In the genomic region with DNA sequence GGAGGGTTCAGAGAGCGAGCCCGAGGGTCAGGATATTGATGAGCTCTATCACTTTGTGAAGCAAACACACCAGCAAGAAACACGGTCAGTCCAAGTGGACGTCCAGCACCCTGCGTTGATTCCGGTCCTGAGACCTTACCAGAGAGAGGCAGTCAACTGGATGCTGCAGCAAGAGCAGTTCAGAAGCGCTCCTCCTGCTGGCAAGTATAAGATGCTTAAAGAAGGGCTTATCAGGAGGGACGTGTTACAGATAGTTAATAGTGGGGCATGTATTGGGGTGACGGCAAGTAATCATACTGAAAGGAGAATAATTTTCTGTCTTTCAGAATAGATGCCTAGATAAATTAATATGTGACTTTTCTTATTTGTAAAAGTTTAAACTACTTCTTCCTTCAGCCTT, we compare ENCODE assay signal across 18 mouse cellular contexts. TPM values are rescaled to one million over a fixed set of nuclear protein-coding genes. Genes with fewer than 3 reads are reported as not detected.
DNase-seq lines count a peak whose midpoint lies in the region; ATAC-seq and TF ChIP-seq lines count a peak whose summit lies in the region.
"Had no signal": no experiment of that assay in that cellular context is flagged by ENCODE, and none has a peak within 500 bp of the region (broad histone marks: within the 10 kb centered on the region; RNA-seq: fewer than 3 reads in every experiment).

No protein-coding gene starts in this region.

- peaks cover 27% of the 10 kb centered on the region for H3K36me3 ChIP-seq in intestine, postnatal 0 days (ENCODE audit: control insufficient read depth, insufficient read depth)
- peaks cover 6% of the 10 kb centered on the region; the same call in 1 of the 2 replicates for H3K36me3 ChIP-seq in intestine, embryonic 15.5 days
- peaks cover 24% of the 10 kb centered on the region for H3K36me3 ChIP-seq in midbrain, postnatal 0 days (ENCODE audit: insufficient read depth, low read length)
- peaks cover 96% of the 10 kb centered on the region for H3K36me3 ChIP-seq in midbrain, embryonic 10.5 days

- H3K4me3 ChIP-seq in intestine, postnatal 0 days (ENCODE audit: low read depth, low read length), result no peak overlapping the region
- no peak overlapping the region for H3K4me3 ChIP-seq in intestine, embryonic 15.5 days (replicated peaks)
- H3K4me3 ChIP-seq in midbrain, postnatal 0 days (ENCODE audit: low read depth, low read length), result no peak overlapping the region
- no peak overlapping the region for H3K4me3 ChIP-seq in midbrain, embryonic 10.5 days
- H3K4me3 ChIP-seq: embryonic facial prominence, embryonic 12.5 days; heart, embryonic 12.5 days; liver, embryonic 13.5 days had no signal

- no peak overlapping the region for H3K4me2 ChIP-seq in intestine, postnatal 0 days (replicated peaks; ENCODE audit: low read depth)
- H3K4me2 ChIP-seq in intestine, embryonic 15.5 days (replicated peaks), result no peak overlapping the region
- no peak overlapping the region for H3K4me2 ChIP-seq in midbrain, postnatal 0 days (ENCODE audit: low read depth, low read length, poor library complexity, severe bottlenecking)
- H3K4me2 ChIP-seq: embryonic facial prominence, embryonic 12.5 days; heart, embryonic 12.5 days; liver, embryonic 13.5 days had no signal

- no peak for ATAC-seq in intestine, postnatal 0 days
- no peak for ATAC-seq in intestine, embryonic 15.5 days
- ATAC-seq in midbrain, postnatal 0 days (ENCODE audit: low FRiP score), result no peak
- ATAC-seq in erythroblast, adult 5-6 weeks (replicated peaks; ENCODE audit: low FRiP score, poor library complexity, severe bottlenecking), result 0 out of 2 replicates have a peak, but pooled peaks have one; percentile 30

- H3K27ac ChIP-seq in intestine, postnatal 0 days (ENCODE audit: low read depth, low read length), result no peak overlapping the region
- no peak overlapping the region for H3K27ac ChIP-seq in intestine, embryonic 15.5 days
- H3K27ac ChIP-seq in midbrain, postnatal 0 days (ENCODE audit: low read depth, low read length), result no peak overlapping the region
- no peak overlapping the region for H3K27ac ChIP-seq in midbrain, embryonic 10.5 days (replicated peaks)
- H3K27ac ChIP-seq: embryonic facial prominence, embryonic 12.5 days; liver, embryonic 13.5 days had no signal

- DNase-seq in midbrain, postnatal 0 days (ENCODE audit: low spot score), result no peak
- DNase-seq in midbrain, embryonic 10.5 days (ENCODE audit: low spot score), result no peak
- DNase-seq in left cerebral cortex, adult 18-20 months (ENCODE audit: low spot score in 2 of 2), result no peak
- no peak for DNase-seq in gastrocnemius, postnatal 10 days
- DNase-seq: cerebellum, adult 8-10 months; heart, adult 11 months; heart, postnatal 36 days; kidney, adult 9 months; kidney, postnatal 36 days; liver, embryonic 13.5 days; lung, postnatal 10 days; right cerebral cortex, postnatal 25 days; thymus, adult 2 months had no signal

- no peaks in the 10 kb centered on the region for H3K9me3 ChIP-seq in intestine, postnatal 0 days (ENCODE audit: control insufficient read depth)
- no peaks in the 10 kb centered on the region for H3K9me3 ChIP-seq in intestine, embryonic 15.5 days
- no peaks in the 10 kb centered on the region for H3K9me3 ChIP-seq in midbrain, postnatal 0 days (ENCODE audit: low read length)
- no peaks in the 10 kb centered on the region for H3K9me3 ChIP-seq in midbrain, embryonic 10.5 days (replicated peaks)
- H3K9me3 ChIP-seq: embryonic facial prominence, embryonic 12.5 days; heart, embryonic 12.5 days; liver, embryonic 13.5 days had no signal

- H3K27me3 ChIP-seq in intestine, postnatal 0 days (replicated peaks; ENCODE audit: control insufficient read depth, insufficient read depth, low read length), result no peaks in the 10 kb centered on the region
- H3K27me3 ChIP-seq in intestine, embryonic 15.5 days (replicated peaks), result no peaks in the 10 kb centered on the region
- H3K27me3 ChIP-seq in midbrain, postnatal 0 days (ENCODE audit: insufficient read depth, low read length), result no peaks in the 10 kb centered on the region
- no peaks in the 10 kb centered on the region for H3K27me3 ChIP-seq in midbrain, embryonic 10.5 days (ENCODE audit: low read depth, poor library complexity, severe bottlenecking)
- H3K27me3 ChIP-seq: embryonic facial prominence, embryonic 12.5 days; heart, embryonic 12.5 days; liver, embryonic 13.5 days had no signal

- WGBS in intestine, postnatal 0 days, result 83% methylated on average over 9 of the region's 9 CpGs
- WGBS in intestine, embryonic 15.5 days, result 83% methylated on average over 9 of the region's 9 CpGs
- 82% methylated on average over 9 of the region's 9 CpGs for WGBS in midbrain, postnatal 0 days
- 89% methylated on average over 9 of the region's 9 CpGs for WGBS in midbrain, embryonic 10.5 days

- peak; percentile 37 for TF ChIP-seq CTCF in intestine, postnatal 0 days (IDR thresholded peaks at IDR 0.05; ENCODE audit: low read depth)
- peak; percentile 49 for TF ChIP-seq CTCF in midbrain, postnatal 0 days (IDR thresholded peaks at IDR 0.05)

- no peak overlapping the region for H3K9ac ChIP-seq in intestine, postnatal 0 days (ENCODE audit: low read depth, low read length)
- no peak overlapping the region for H3K9ac ChIP-seq in intestine, embryonic 15.5 days
- H3K9ac ChIP-seq in midbrain, postnatal 0 days (replicated peaks; ENCODE audit: low read length, poor library complexity, severe bottlenecking), result no peak overlapping the region
- H3K9ac ChIP-seq: embryonic facial prominence, embryonic 12.5 days; heart, embryonic 12.5 days; liver, embryonic 13.5 days had no signal

- H3K4me1 ChIP-seq in intestine, postnatal 0 days (replicated peaks; ENCODE audit: control insufficient read depth, insufficient read depth, low read length), result no peaks in the 10 kb centered on the region
- H3K4me1 ChIP-seq in intestine, embryonic 15.5 days (replicated peaks), result no peaks in the 10 kb centered on the region
- 0 out of 2 replicates have a peak, but pooled peaks cover 3% of the 10 kb centered on the region for H3K4me1 ChIP-seq in midbrain, postnatal 0 days (ENCODE audit: insufficient read depth, low read length)
- H3K4me1 ChIP-seq in midbrain, embryonic 10.5 days, result no peaks in the 10 kb centered on the region; the same call in 1 of the 2 replicates
- H3K4me1 ChIP-seq: heart, embryonic 12.5 days had no signal

RNA-seq across cellular contexts. Expression of a gene that starts 7.8 kb away (rescaled TPM):
- 4.4 and 4.9 TPM in 2 replicates for polyA plus RNA-seq in intestine, postnatal 0 days (2015; fragmentation: Nextera tagmentation; extraction: Ambion mirVana)
- 12.3 and 12.6 TPM in 2 replicates for polyA plus RNA-seq in intestine, embryonic 15.5 days (2015; fragmentation: Nextera tagmentation; extraction: Ambion mirVana)
- total RNA-seq in midbrain, postnatal 0 days (2014; rRNA removed), result 27.5 and 29.0 TPM in 2 replicates
- 12.4 and 14.4 TPM in 2 replicates for polyA plus RNA-seq in midbrain, postnatal 0 days (2015; fragmentation: Nextera tagmentation; extraction: Ambion mirVana)
- 17.5 and 22.2 TPM in 2 replicates for polyA plus RNA-seq in midbrain, embryonic 10.5 days (2016; fragmentation: Nextera tagmentation; extraction: Ambion mirVana)
- total RNA-seq in erythroblast, adult 5-6 weeks (2015; ENCODE audit: low replicate concordance), result 2.9 and 7.5 TPM in 2 replicates
- total RNA-seq in erythroblast, adult 5-6 weeks (2017; ENCODE audit: low replicate concordance), result 6.8 TPM in 2 replicates
- 10 to 100 TPM; 40.4 to 43.9 TPM for total RNA-seq in left cerebral cortex, adult 18-20 months (2021)
- 10 to 100 TPM; 10.1 to 13.8 TPM for total RNA-seq in gastrocnemius, postnatal 10 days (2021)
